Mouse (Mus musculus): ENCODE results near the gene Thumpd2.

DNA sequence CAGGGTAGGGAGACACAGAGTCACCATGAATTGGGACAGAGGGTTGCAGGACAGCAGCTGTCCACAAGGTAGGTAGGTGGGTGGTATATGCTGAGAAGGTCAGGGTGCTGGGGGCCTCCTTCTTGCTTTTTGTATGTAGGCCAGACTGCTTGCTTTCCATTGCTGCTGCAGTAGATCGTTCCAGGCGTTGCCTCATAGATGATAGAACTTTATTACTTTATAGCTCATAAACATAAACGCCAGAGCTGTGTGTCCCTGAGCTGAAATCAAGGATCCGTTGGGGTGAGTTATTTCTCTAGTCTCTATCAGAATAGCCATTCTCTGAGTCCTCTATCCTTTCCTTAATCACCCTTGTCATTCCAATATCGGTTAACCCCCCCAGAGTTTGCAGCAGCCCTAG lies 27.9 kb upstream of the Thumpd2 start:
- TF ChIP-seq CTCF (IDR thresholded peaks at IDR 0.05; ENCODE audit: extremely low read depth, insufficient read depth, low read length) (no peak), POLR2A (IDR thresholded peaks at IDR 0.05; ENCODE audit: extremely low read depth, insufficient read depth, low read length) (no peak)

Measured in cortical plate, adult 2 months (tissue).